Mouse (Mus musculus) midbrain, embryonic 12.5 days (tissue): ENCODE measurements around the gene Wdr1. TPM values are rescaled to one million over a fixed set of nuclear protein-coding genes. Genes with fewer than 3 reads are reported as not detected.

ENCODE experiments used
- ATAC-seq: fragments of 200-750 bp; cut with Nextera tagmentation; 2 replicates; pipeline ENCODE4 v1.8.0; 2017; ENCODE audit warnings: low read depth, moderate TSS enrichment, moderate library complexity; ENCODE audit not compliant: low FRiP score
- H3K27ac ChIP-seq: fragments of 300-500 bp; sonication (generic); replicated peaks from 2 replicates; pipeline ENCODE4 v1.5.1; 2016; ENCODE audit warnings: mild to moderate bottlenecking
- H3K27me3 ChIP-seq: fragments of 300-500 bp; sonication (generic); 2 replicates; pipeline ENCODE4 v1.6.1; 2016; ENCODE audit warnings: mild to moderate bottlenecking
- H3K36me3 ChIP-seq: fragments of 300-500 bp; sonication (generic); 2 replicates; pipeline ENCODE4 v1.6.1; 2016
- H3K4me1 ChIP-seq: fragments of 300-500 bp; sonication (generic); 2 replicates; pipeline ENCODE4 v1.6.1; 2016
- H3K4me2 ChIP-seq: fragments of 300-500 bp; sonication (generic); replicated peaks from 2 replicates; pipeline ENCODE4 v1.6.1; 2016; ENCODE audit warnings: mild to moderate bottlenecking, moderate library complexity
- H3K4me3 ChIP-seq: fragments of 300-500 bp; sonication (generic); 2 replicates; pipeline ENCODE4 v1.5.1; 2016; ENCODE audit warnings: mild to moderate bottlenecking
- H3K9ac ChIP-seq: fragments of 300-500 bp; sonication (generic); replicated peaks from 2 replicates; pipeline ENCODE4 v1.6.1; 2016; ENCODE audit warnings: mild to moderate bottlenecking, moderate library complexity
- H3K9me3 ChIP-seq: fragments of 300-500 bp; sonication (generic); 2 replicates; pipeline ENCODE4 v1.6.1; 2016; ENCODE audit warnings: mild to moderate bottlenecking
- WGBS: fragments of 180-500 bp; shearing (Covaris S2); methylation state at CpG from one replicate; pipeline ENCODE4 v1.1.7; 2016; 5-methylcytosine and 5-hydroxymethylcytosine counted together
- polyA plus RNA-seq: library from polyadenylated mRNA; unstranded; fragments of >200 nt; fragmentation: Nextera tagmentation; extraction: Ambion mirVana; gene quantifications from 2 replicates; pipeline ENCODE4 v1.2.1, GENCODE M21; 2016

Gene Wdr1
- polyA plus RNA-seq, 1 experiment from 2014 or later: 151 TPM

- no peaks in the 10 kb centered on the region for H3K4me1 ChIP-seq
- H3K27me3 ChIP-seq: no peaks in the 10 kb centered on the region
- no peak overlapping the region for H3K4me3 ChIP-seq
- no peaks in the 10 kb centered on the region for H3K9me3 ChIP-seq
- no peak overlapping the region for H3K9ac ChIP-seq
- no peak for ATAC-seq
- H3K4me2 ChIP-seq: no peak overlapping the region
- 89% methylated on average over 4 of the region's 4 CpGs for WGBS
- H3K36me3 ChIP-seq: peaks cover 100% of the 10 kb centered on the region
- no peak overlapping the region for H3K27ac ChIP-seq
These were observed 19.4 kb downstream of the Wdr1 start for GRCm38 (mm10) chr5:38543496-38544217.

- WGBS: 91% methylated on average over 3 of the region's 3 CpGs
- Histone ChIP-seq H3K27ac (no peak overlapping the region), H3K4me3 (no peak overlapping the region), H3K36me3 (peaks cover 100% of the 10 kb centered on the region), H3K4me1 (no peaks in the 10 kb centered on the region), H3K9me3 (no peaks in the 10 kb centered on the region), H3K9ac (no peak overlapping the region), H3K27me3 (no peaks in the 10 kb centered on the region), H3K4me2 (no peak overlapping the region)
- no peak for ATAC-seq
These were observed 21.3 kb downstream of the Wdr1 start for GRCm38 (mm10) chr5:38541728-38542127.

- Histone ChIP-seq H3K4me1 (no peaks in the 10 kb centered on the region), H3K4me2 (no peak overlapping the region), H3K36me3 (peaks cover 100% of the 10 kb centered on the region), H3K4me3 (no peak overlapping the region), H3K27me3 (no peaks in the 10 kb centered on the region), H3K9me3 (no peaks in the 10 kb centered on the region), H3K27ac (no peak overlapping the region), H3K9ac (no peak overlapping the region)
- WGBS: 91% methylated on average over 1 of the region's 1 CpGs
- ATAC-seq: no peak
These were observed 22.1 kb downstream of the Wdr1 start for GRCm38 (mm10) chr5:38540898-38541297.

- Histone ChIP-seq H3K4me1 (no peaks in the 10 kb centered on the region), H3K27ac (no peak overlapping the region), H3K4me2 (no peak overlapping the region), H3K27me3 (no peaks in the 10 kb centered on the region), H3K9me3 (no peaks in the 10 kb centered on the region), H3K9ac (no peak overlapping the region), H3K4me3 (no peak overlapping the region), H3K36me3 (peaks cover 98% of the 10 kb centered on the region)
- ATAC-seq: no peak
- WGBS: 95% methylated on average over 8 of the region's 8 CpGs
These were observed 24.5 kb downstream of the Wdr1 start for GRCm38 (mm10) chr5:38538508-38538907.

GRCm38 (mm10) chr5:38537845-38538244, 25.2 kb downstream of the Wdr1 start:
- no peak overlapping the region for H3K9ac ChIP-seq
- H3K9me3 ChIP-seq: no peaks in the 10 kb centered on the region
- 92% methylated on average over 4 of the region's 4 CpGs for WGBS
- H3K4me1 ChIP-seq: no peaks in the 10 kb centered on the region
- no peak overlapping the region for H3K27ac ChIP-seq
- H3K4me3 ChIP-seq: no peak overlapping the region
- H3K27me3 ChIP-seq: no peaks in the 10 kb centered on the region
- peaks cover 96% of the 10 kb centered on the region for H3K36me3 ChIP-seq
- no peak overlapping the region for H3K4me2 ChIP-seq
- no peak for ATAC-seq

- H3K9me3 ChIP-seq: no peaks in the 10 kb centered on the region
- H3K36me3 ChIP-seq: peaks cover 96% of the 10 kb centered on the region
- no peak overlapping the region for H3K9ac ChIP-seq
- whole genome bisulfite sequencing: 90% methylated on average over 3 of the region's 3 CpGs
- no peak for ATAC-seq
- H3K27me3 ChIP-seq: no peaks in the 10 kb centered on the region
- no peaks in the 10 kb centered on the region for H3K4me1 ChIP-seq
- H3K27ac ChIP-seq: no peak overlapping the region
- no peak overlapping the region for H3K4me3 ChIP-seq
- no peak overlapping the region for H3K4me2 ChIP-seq
These were observed 26.2 kb downstream of the Wdr1 start for GRCm38 (mm10) chr5:38536822-38537221.

GRCm38 (mm10) chr5:38532084-38532483, 30.9 kb downstream of the Wdr1 start:
- H3K9ac ChIP-seq: no peak overlapping the region
- no peak overlapping the region for H3K4me2 ChIP-seq
- no peak overlapping the region for H3K4me3 ChIP-seq
- WGBS: 91% methylated on average over 4 of the region's 4 CpGs
- no peak for ATAC-seq
- no peaks in the 10 kb centered on the region for H3K27me3 ChIP-seq
- peaks cover 94% of the 10 kb centered on the region for H3K36me3 ChIP-seq
- H3K4me1 ChIP-seq: no peaks in the 10 kb centered on the region
- no peak overlapping the region for H3K27ac ChIP-seq
- no peaks in the 10 kb centered on the region for H3K9me3 ChIP-seq

- H3K4me1 ChIP-seq: no peaks in the 10 kb centered on the region
- no peaks in the 10 kb centered on the region for H3K9me3 ChIP-seq
- peaks cover 84% of the 10 kb centered on the region for H3K36me3 ChIP-seq
- 75% methylated on average over 6 of the region's 6 CpGs for WGBS
- H3K27ac ChIP-seq: no peak overlapping the region
- no peak for ATAC-seq
- no peak overlapping the region for H3K4me2 ChIP-seq
- H3K4me3 ChIP-seq: no peak overlapping the region
- no peak overlapping the region for H3K9ac ChIP-seq
- no peaks in the 10 kb centered on the region for H3K27me3 ChIP-seq
These were observed 33.1 kb downstream of the Wdr1 start for GRCm38 (mm10) chr5:38529724-38530428.

- no peaks in the 10 kb centered on the region for H3K27me3 ChIP-seq
- 95% methylated on average over 5 of the region's 5 CpGs for whole genome bisulfite sequencing
- no peak overlapping the region for H3K9ac ChIP-seq
- no peaks in the 10 kb centered on the region for H3K4me1 ChIP-seq
- ATAC-seq: no peak
- no peak overlapping the region for H3K4me2 ChIP-seq
- H3K4me3 ChIP-seq: no peak overlapping the region
- no peaks in the 10 kb centered on the region for H3K9me3 ChIP-seq
- peaks cover 21% of the 10 kb centered on the region for H3K36me3 ChIP-seq
- no peak overlapping the region for H3K27ac ChIP-seq
These were observed 40.0 kb downstream of the Wdr1 start for GRCm38 (mm10) chr5:38522977-38523376.

GRCm38 (mm10) chr5:38520838-38521237, 42.2 kb downstream of the Wdr1 start:
- H3K36me3 ChIP-seq: 0 out of 2 replicates have a peak, but pooled peaks cover 1% of the 10 kb centered on the region
- no peak overlapping the region for H3K9ac ChIP-seq
- H3K4me1 ChIP-seq: no peaks in the 10 kb centered on the region
- WGBS: 57% methylated on average over 1 of the region's 1 CpGs
- no peaks in the 10 kb centered on the region for H3K27me3 ChIP-seq
- H3K9me3 ChIP-seq: no peaks in the 10 kb centered on the region
- H3K4me3 ChIP-seq: no peak overlapping the region
- H3K4me2 ChIP-seq: no peak overlapping the region
- ATAC-seq: no peak
- no peak overlapping the region for H3K27ac ChIP-seq

GRCm38 (mm10) chr5:38516267-38516666, 46.8 kb downstream of the Wdr1 start:
- H3K4me3 ChIP-seq: no peak overlapping the region
- no peaks in the 10 kb centered on the region for H3K27me3 ChIP-seq
- no peak for ATAC-seq
- no peak overlapping the region for H3K27ac ChIP-seq
- 57% methylated on average over 6 of the region's 6 CpGs for WGBS
- H3K4me1 ChIP-seq: 0 out of 2 replicates have a peak, but pooled peaks cover 4% of the 10 kb centered on the region
- H3K4me2 ChIP-seq: no peak overlapping the region
- no peaks in the 10 kb centered on the region for H3K36me3 ChIP-seq
- no peak overlapping the region for H3K9ac ChIP-seq
- no peaks in the 10 kb centered on the region for H3K9me3 ChIP-seq

- Histone ChIP-seq H3K4me3 (no peak overlapping the region), H3K27me3 (no peaks in the 10 kb centered on the region), H3K4me1 (0 out of 2 replicates have a peak, but pooled peaks cover 4% of the 10 kb centered on the region), H3K4me2 (no peak overlapping the region), H3K9ac (no peak overlapping the region), H3K27ac (no peak overlapping the region), H3K9me3 (no peaks in the 10 kb centered on the region), H3K36me3 (no peaks in the 10 kb centered on the region)
- 43% methylated on average over 2 of the region's 2 CpGs for WGBS
- ATAC-seq: no peak
These were observed 50.0 kb downstream of the Wdr1 start for GRCm38 (mm10) chr5:38512991-38513390.
